Mouse (Mus musculus) myocyte (in vitro differentiated cells): ENCODE measurements around the gene Kansl1l. TPM values are rescaled to one million over a fixed set of nuclear protein-coding genes. Genes with fewer than 3 reads are reported as not detected.

Experiments used
- H3K27me3 ChIP-seq: one replicate; pipeline ENCODE4 v1.6.1; 2011; ENCODE audit not compliant: control insufficient read depth, insufficient read depth, insufficient read length
- H3K36me3 ChIP-seq: one replicate; pipeline ENCODE4 v1.6.1; 2011; ENCODE audit not compliant: control insufficient read depth, insufficient read depth
- H3K4me2 ChIP-seq: one replicate; pipeline ENCODE4 v1.6.1; 2011; ENCODE audit warnings: low read depth, control low read depth
- H3K4me3 ChIP-seq: one replicate; pipeline ENCODE4 v1.5.1; 2011; ENCODE audit warnings: mild to moderate bottlenecking, control low read depth, moderate library complexity
- H3K79me2 ChIP-seq: one replicate; pipeline ENCODE4 v1.6.1; 2011; ENCODE audit not compliant: control insufficient read depth, insufficient read depth
- H3ac ChIP-seq: one replicate; pipeline ENCODE4 v1.6.1; 2011; ENCODE audit not compliant: control insufficient read depth, insufficient read length
- CEBPB ChIP-seq: IDR thresholded peaks from 2 replicates; pipeline ENCODE4 v1.6.1; 2011; ENCODE audit warnings: mild to moderate bottlenecking, moderate library complexity; ENCODE audit not compliant: poor library complexity, insufficient read depth, severe bottlenecking
- E2F4 ChIP-seq: IDR thresholded peaks from one replicate; pipeline ENCODE4 v1.6.1; 2011; ENCODE audit warnings: mild to moderate bottlenecking, control low read depth, moderate library complexity; ENCODE audit not compliant: insufficient read depth
- MAX ChIP-seq: IDR thresholded peaks from one replicate; pipeline ENCODE4 v1.6.1; 2011; ENCODE audit warnings: low read depth, mild to moderate bottlenecking, control low read depth
- MYOD1 ChIP-seq, 3 experiments: IDR thresholded peaks; one replicate each; pipeline ENCODE4 v1.6.1; 2011; ENCODE audit warnings: control low read depth in 2 of 3, low read depth in 2 of 3, mild to moderate bottlenecking in 2 of 3, moderate library complexity in 1 of 3; ENCODE audit not compliant: insufficient read length in 2 of 3, control insufficient read depth in 1 of 3
- MYOG ChIP-seq, 3 experiments: IDR thresholded peaks; one replicate each; pipeline ENCODE4 v1.6.1; 2011; ENCODE audit warnings: control low read depth in 2 of 3, low read depth in 2 of 3, mild to moderate bottlenecking in 2 of 3; ENCODE audit not compliant: insufficient read length in 2 of 3, control insufficient read depth in 1 of 3, insufficient read depth in 1 of 3
- POLR2A ChIP-seq: IDR thresholded peaks from one replicate; pipeline ENCODE4 v1.6.1; 2011; ENCODE audit warnings: low read depth, mild to moderate bottlenecking, control low read depth, moderate library complexity; ENCODE audit not compliant: insufficient read length
- POLR2AphosphoS2 ChIP-seq: IDR thresholded peaks from one replicate; pipeline ENCODE4 v1.6.1; 2011; ENCODE audit warnings: low read depth, control low read depth; ENCODE audit not compliant: insufficient read length
- REST ChIP-seq: IDR thresholded peaks from one replicate; pipeline ENCODE4 v1.6.1; 2011; ENCODE audit warnings: mild to moderate bottlenecking, control low read depth, moderate library complexity; ENCODE audit not compliant: insufficient read depth, insufficient read length
- SRF ChIP-seq: IDR thresholded peaks from one replicate; pipeline ENCODE4 v1.6.1; 2011; ENCODE audit warnings: low read depth; ENCODE audit not compliant: control insufficient read depth, insufficient read length
- TCF12 ChIP-seq: IDR thresholded peaks from one replicate; pipeline ENCODE4 v1.6.1; 2011; ENCODE audit warnings: mild to moderate bottlenecking, control low read depth; ENCODE audit not compliant: poor library complexity, insufficient read depth, severe bottlenecking
- TCF3 ChIP-seq: IDR thresholded peaks from one replicate; pipeline ENCODE4 v1.6.1; 2011; ENCODE audit warnings: low read depth, control low read depth; ENCODE audit not compliant: insufficient read length
- USF1 ChIP-seq: IDR thresholded peaks from one replicate; pipeline ENCODE4 v1.6.1; 2011; ENCODE audit warnings: low read depth, mild to moderate bottlenecking, control low read depth, moderate library complexity
- polyA plus RNA-seq: library from polyadenylated mRNA; unstranded; fragments of >200 nt; fragmentation: generic; extraction: Trizol; gene quantifications from one replicate; pipeline ENCODE4 v1.2.1, GENCODE M21; 2012; ENCODE audit warnings: missing spikeins

The Kansl1l gene
- polyA plus RNA-seq, 1 experiment = 4.4 TPM

DNA sequence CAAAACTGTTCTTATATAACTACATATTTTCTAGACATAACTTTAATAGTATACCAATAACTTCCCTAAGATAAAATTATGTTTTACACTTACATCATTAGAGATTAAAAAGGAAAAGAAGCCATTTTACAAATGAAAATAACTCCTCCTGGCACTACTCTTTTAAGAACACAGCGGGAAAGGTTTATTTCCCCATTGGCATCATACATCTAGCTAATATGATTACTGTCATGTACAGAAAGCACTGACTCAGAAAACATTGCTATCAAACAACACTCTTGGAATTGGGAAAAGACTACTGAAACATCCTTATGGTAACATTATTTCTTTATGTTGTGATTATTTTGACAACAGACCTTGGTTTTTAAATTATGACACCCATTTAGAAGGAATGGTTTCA lies 48.6 kb downstream of the Kansl1l start:
- Histone ChIP-seq H3K36me3 (peaks cover 30% of the 10 kb centered on the region), H3ac (no peak overlapping the region), H3K4me3 (no peak overlapping the region), H3K4me2 (no peak overlapping the region), H3K79me2 (no peaks in the 10 kb centered on the region), H3K27me3 (no peaks in the 10 kb centered on the region)
- TF ChIP-seq MAX (no peak), USF1 (no peak), TCF12 (no peak), POLR2AphosphoS2 (no peak), SRF (no peak), CEBPB (no peak), MYOG (IDR thresholded peaks at IDR 0.05; ENCODE audit: control insufficient read depth in 1 of 3, insufficient read depth in 1 of 3, insufficient read length in 2 of 3, low read depth in 2 of 3) (no peak), REST (no peak), MYOD1 (IDR thresholded peaks at IDR 0.05; ENCODE audit: control insufficient read depth in 1 of 3, insufficient read length in 2 of 3, low read depth in 2 of 3) (no peak), E2F4 (no peak), POLR2A (no peak), TCF3 (no peak)

DNA sequence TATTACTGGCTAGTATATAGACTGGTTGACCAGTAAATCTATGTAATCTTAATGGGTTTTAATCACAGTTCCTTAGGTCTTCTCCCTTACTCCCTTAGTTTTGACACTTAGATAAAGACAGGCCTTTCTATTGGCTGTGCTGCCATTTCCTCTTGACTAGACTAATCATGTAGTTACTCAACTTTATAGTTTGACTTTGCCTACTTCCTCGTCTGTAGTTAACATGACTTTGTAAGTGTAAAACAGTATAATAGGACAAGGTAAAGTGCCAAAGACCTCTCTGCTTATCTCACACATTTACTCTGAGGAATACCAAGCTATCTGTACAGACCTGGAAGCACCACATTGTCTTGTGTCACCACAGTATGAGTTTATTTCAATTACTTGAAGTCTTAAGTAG lies 86.8 kb downstream of the Kansl1l start:
- Histone ChIP-seq H3K79me2 (no peaks in the 10 kb centered on the region), H3K4me3 (no peak overlapping the region), H3ac (no peak overlapping the region), H3K27me3 (no peaks in the 10 kb centered on the region), H3K4me2 (no peak overlapping the region), H3K36me3 (peaks cover 54% of the 10 kb centered on the region)
- TF ChIP-seq E2F4 (no peak), CEBPB (no peak), REST (no peak), TCF3 (no peak), MYOG (IDR thresholded peaks at IDR 0.05; ENCODE audit: control insufficient read depth in 1 of 3, insufficient read depth in 1 of 3, insufficient read length in 2 of 3, low read depth in 2 of 3) (no peak), POLR2AphosphoS2 (no peak), SRF (no peak), MAX (no peak), USF1 (no peak), TCF12 (no peak), POLR2A (no peak), MYOD1 (IDR thresholded peaks at IDR 0.05; ENCODE audit: control insufficient read depth in 1 of 3, insufficient read length in 2 of 3, low read depth in 2 of 3) (no peak)

DNA sequence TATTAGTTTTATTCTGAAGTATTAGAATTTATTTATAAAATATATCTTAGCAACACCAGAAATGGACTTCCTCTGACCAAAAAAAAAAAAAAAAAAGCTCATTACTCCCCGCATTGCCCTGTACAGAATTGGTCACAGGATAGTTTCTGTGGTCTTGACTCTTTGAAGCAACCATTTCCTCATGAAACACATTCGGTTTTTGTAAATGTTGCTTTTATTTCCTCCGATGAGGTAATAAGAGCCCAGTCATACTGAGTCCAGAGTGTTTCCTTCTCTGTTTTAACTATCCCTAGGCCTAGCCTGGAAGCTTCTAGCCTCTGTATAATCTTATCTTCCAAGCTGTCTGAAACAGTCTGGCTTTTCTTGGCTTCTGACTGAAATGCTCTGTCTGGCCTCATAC lies 104.5 kb downstream of the Kansl1l start:
- no peak overlapping the region for H3K4me3 ChIP-seq
- peaks cover 8% of the 10 kb centered on the region for H3K79me2 ChIP-seq
- H3K27me3 ChIP-seq = no peaks in the 10 kb centered on the region
- TF ChIP-seq SRF = no peak
- no peak overlapping the region for H3K4me2 ChIP-seq
- H3ac ChIP-seq = no peak overlapping the region
- H3K36me3 ChIP-seq = peaks cover 20% of the 10 kb centered on the region

DNA sequence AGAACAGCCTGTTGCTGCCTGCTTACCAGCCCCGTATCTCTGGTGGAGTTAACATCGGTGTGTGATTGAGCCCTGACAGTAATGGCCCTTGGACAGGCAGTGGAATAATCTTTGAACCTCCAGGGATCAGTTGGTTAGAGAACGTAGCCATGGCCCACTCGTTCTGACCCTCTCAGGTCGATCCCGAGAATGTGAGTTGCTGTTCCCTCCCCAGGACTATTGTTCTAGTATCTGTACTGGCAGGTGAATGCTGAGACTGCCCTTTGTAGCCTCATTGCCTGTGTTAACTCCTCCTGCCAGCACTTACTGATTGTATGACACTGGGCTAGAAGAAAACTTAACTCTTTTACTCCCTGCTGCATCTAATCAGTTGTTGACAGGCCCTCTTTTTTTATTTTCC lies 112.8 kb downstream of the Kansl1l start:
- H3K27me3 ChIP-seq = no peaks in the 10 kb centered on the region
- no peak overlapping the region for H3K4me2 ChIP-seq
- H3K36me3 ChIP-seq = peaks cover 14% of the 10 kb centered on the region
- H3K79me2 ChIP-seq = peaks cover 38% of the 10 kb centered on the region
- H3K4me3 ChIP-seq = no peak overlapping the region
- TF ChIP-seq TCF12 (no peak), MYOD1 (IDR thresholded peaks at IDR 0.05; ENCODE audit: control insufficient read depth in 1 of 3, insufficient read length in 2 of 3, low read depth in 2 of 3) (no peak)
- no peak overlapping the region for H3ac ChIP-seq

DNA sequence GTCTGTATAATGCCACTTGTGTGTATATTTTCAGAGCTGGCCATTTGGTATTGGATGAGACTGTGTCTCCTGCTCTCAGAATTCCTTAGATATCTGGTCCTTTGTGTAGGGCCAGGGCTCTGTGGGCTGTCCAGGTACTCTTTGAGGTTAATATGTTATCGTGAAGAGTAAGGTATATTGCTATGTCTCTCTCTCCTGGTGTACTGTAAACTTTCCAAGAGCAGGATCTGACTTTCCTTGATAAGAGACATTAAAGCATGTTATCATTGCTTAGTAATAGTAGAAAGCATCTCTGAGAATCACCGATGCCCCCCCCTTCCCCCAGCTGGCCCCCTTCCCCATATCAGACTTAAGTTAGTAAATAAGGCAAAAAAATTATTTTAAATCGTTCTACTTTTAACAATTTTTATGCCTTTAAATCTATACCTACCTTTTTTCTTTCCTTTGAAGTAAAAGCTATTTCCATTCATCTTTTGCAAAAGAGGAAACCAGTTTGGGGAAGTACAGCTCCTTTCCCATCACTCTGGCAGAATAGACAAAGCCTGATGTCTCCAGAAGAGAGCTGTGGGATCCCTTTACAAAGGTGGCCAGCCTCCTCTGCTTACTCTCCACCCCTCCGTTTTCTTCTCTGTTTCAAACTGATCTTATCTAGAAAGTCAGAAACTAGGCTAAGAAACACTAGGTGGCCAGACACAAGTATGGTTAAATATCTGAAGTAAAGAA lies 114.6 kb downstream of the Kansl1l start:
- H3K27me3 ChIP-seq = no peaks in the 10 kb centered on the region
- TF ChIP-seq E2F4 = no peak
- no peak for TF ChIP-seq MAX
- TF ChIP-seq SRF = no peak
- TF ChIP-seq MYOG (IDR thresholded peaks at IDR 0.05; ENCODE audit: control insufficient read depth in 1 of 3, insufficient read depth in 1 of 3, insufficient read length in 2 of 3, low read depth in 2 of 3) = no peak
- TF ChIP-seq MYOD1 (IDR thresholded peaks at IDR 0.05; ENCODE audit: control insufficient read depth in 1 of 3, insufficient read length in 2 of 3, low read depth in 2 of 3) = no peak
- no peak for TF ChIP-seq TCF3
- no peak for TF ChIP-seq POLR2AphosphoS2
- no peak overlapping the region for H3K4me3 ChIP-seq
- no peak overlapping the region for H3K4me2 ChIP-seq
- H3ac ChIP-seq = no peak overlapping the region
- H3K79me2 ChIP-seq = peaks cover 34% of the 10 kb centered on the region
- H3K36me3 ChIP-seq = peaks cover 12% of the 10 kb centered on the region
